Mouse (Mus musculus): ENCODE results near the gene Klhl9.

The Klhl9 gene

GRCm38 (mm10) chr4:88714281-88714680 is 8.0 kb downstream of the Klhl9 start:
- no peak for DNase-seq

- DNase-seq: no peak
These were observed 15.0 kb downstream of the Klhl9 start for GRCm38 (mm10) chr4:88707128-88707826.

- DNase-seq: no peak
These were observed 16.3 kb downstream of the Klhl9 start for GRCm38 (mm10) chr4:88705924-88706323.

- DNase-seq: no peak
These were observed 23.0 kb downstream of the Klhl9 start for GRCm38 (mm10) chr4:88699301-88699700.

- DNase-seq: no peak
These were observed 23.5 kb downstream of the Klhl9 start for GRCm38 (mm10) chr4:88698781-88699180.

- no peak for DNase-seq
These were observed 24.5 kb downstream of the Klhl9 start for GRCm38 (mm10) chr4:88697753-88698152.

GRCm38 (mm10) chr4:88697108-88697507 is 25.2 kb downstream of the Klhl9 start:
- no peak for DNase-seq

- peak; percentile 55 for DNase-seq
These were observed 25.9 kb downstream of the Klhl9 start for GRCm38 (mm10) chr4:88696237-88696884.

- DNase-seq: no peak
These were observed 28.9 kb downstream of the Klhl9 start for GRCm38 (mm10) chr4:88693392-88693791.

- no peak for DNase-seq
These were observed 29.7 kb downstream of the Klhl9 start for GRCm38 (mm10) chr4:88692537-88692936.

- no peak for DNase-seq
These were observed 31.0 kb downstream of the Klhl9 start, which contains the start of gene Ifnab for GRCm38 (mm10) chr4:88691259-88691658. Gene Ifnab, minus strand, starts transcription at chr4:88691359.

- DNase-seq: no peak
These were observed 38.5 kb downstream of the Klhl9 start, which contains the start of gene Ifna2 for GRCm38 (mm10) chr4:88683812-88684211. Gene Ifna2, minus strand, starts transcription at chr4:88683912.

GRCm38 (mm10) chr4:88681353-88681752 is 40.9 kb downstream of the Klhl9 start:
- no peak for DNase-seq

GRCm38 (mm10) chr4:88680362-88680761 is 41.9 kb downstream of the Klhl9 start:
- DNase-seq: no peak

GRCm38 (mm10) chr4:88676824-88677223 is 45.4 kb downstream of the Klhl9 start, which contains the start of gene Ifna16:
Gene Ifna16, minus strand, starts transcription at chr4:88676924.
- no peak for DNase-seq

Data from cerebellum, adult 11 months (tissue).